Mouse (Mus musculus) CD4-positive, CD25-positive, alpha-beta regulatory T cell, adult 4 months (primary cell): ENCODE measurements around the gene Arl4d. TPM values are rescaled to one million over a fixed set of nuclear protein-coding genes. Genes with fewer than 3 reads are reported as not detected.
"Not testable (repeated sequence)": the region's sequence is repeated elsewhere in the genome, so short reads cannot be mapped to it uniquely, and the experiment has no call there.

Experiments
- ATAC-seq: one replicate; pipeline ENCODE4 v1.8.0; 2017
- polyA plus RNA-seq, 2 experiments: library from polyadenylated mRNA; unstranded; fragments of 100-300 nt; shearing (Covaris generic); gene quantifications; one replicate each; pipeline ENCODE4 v1.2.1; 2017

Arl4d gene
- polyA plus RNA-seq, 2 experiments from 2014 or later, result not detected

DNA sequence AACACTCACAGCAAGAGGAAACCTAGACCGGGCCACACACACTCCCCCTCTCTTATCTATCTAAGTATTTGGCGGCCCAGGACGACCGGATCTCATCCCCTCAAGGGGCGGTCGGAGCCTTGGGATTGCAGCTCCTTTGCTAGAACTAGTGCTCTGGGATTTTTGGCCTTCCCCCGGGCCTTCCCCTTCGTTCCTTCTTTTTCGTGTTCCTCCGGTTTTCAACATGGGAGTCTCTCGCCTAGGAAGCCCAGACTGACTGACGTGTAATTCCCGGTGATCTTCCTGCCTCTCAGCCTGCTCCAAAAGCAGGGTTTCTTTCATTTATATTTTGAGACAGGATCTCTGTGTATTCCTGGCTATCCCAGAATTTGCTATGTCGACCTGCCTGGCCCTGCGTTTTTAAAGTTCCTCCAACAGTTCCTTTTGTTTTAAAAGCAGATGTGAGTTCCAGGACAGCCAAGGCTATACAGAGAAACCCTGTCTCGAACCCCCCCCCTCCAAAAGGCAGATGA, 19.0 kb upstream of the Arl4d start:
- not testable (repeated sequence) for ATAC-seq

GRCm38 (mm10) chr11:101647093-101647492, 18.2 kb upstream of the Arl4d start:
- not testable (repeated sequence) for ATAC-seq

GRCm38 (mm10) chr11:101656356-101656755, 9.0 kb upstream of the Arl4d start:
- no peak for ATAC-seq

GRCm38 (mm10) chr11:101657528-101657885, 7.8 kb upstream of the Arl4d start:
- no peak for ATAC-seq

DNA sequence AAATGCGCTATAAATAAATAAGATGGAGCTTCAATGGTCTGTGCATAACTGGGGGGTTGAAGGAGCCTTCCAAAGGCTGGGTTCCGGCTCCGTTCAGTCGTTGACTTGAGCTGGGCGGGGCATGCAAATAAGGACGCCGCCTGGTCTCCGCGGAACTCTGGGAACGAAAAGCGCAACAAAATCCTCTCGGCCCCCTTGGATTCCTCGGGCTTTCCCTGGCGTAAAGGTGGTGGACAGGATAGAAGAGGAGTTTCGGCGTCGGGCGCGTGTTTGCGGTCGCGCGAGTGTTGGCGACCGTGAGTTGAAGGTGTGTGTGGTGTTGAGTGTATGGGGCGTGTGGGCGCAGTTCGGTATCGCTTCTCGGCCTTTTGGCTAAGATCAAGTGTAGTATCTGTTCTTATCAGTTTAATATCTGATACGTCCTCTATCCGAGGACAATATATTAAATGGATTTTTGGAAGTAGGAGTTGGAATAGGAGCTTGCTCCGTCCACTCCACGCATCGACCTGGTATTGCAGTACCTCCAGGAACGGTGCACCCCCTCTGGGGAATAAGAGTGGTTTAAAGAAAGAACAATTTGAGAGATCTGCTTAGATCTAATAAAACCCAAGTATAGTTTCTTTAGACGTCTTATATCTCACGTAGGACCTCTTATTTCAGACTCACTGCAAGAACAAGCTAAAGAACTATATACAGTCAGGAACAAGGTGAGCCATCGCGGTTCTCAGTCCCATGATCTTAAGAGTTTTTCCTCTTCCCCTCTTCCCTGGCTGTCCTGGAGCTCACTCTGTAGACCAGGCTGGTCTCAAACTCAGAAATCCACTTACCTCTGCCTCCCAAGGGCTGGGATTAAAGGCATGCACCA, 7.2 kb upstream of the Arl4d start:
- peak; percentile 80 for ATAC-seq

DNA sequence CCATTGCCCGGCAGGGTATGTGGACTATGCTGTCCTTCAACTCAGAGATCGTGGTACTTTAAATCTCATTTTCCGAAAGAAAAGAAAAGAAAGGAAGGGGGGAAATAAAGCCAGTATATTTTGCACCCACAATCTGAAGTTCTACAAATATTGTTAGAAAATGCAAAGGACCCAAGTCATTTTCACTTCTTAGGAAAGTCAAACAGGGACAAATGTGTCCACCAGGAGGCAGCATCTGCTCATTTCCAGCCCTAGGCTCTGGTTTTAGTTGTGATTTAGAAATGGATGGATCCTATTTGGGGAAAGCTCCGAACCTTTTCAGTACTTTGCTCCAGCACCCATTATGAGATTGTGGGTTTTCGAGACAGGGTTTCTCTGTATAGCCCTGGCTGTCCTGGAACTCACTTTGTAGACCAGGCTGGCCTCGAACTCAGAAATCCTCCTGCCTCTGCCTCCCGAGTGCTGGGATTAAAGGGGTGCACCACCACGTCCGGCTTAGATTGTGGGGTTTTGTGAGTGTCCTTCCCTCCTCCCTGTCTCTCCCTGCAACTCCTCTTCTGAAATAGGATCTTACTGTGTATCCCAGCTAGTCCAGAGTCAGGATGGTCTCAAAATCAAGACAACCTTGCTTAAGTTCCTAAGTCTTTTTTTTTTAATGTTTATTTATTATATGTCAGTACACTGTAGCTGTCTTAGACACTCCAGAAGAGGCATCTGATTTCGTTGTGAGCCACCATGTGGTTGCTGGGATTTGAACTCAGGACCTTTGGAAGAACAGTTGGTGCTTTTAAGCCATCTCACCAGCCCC, 6.4 kb upstream of the Arl4d start:
- peak; percentile 58 for ATAC-seq

DNA sequence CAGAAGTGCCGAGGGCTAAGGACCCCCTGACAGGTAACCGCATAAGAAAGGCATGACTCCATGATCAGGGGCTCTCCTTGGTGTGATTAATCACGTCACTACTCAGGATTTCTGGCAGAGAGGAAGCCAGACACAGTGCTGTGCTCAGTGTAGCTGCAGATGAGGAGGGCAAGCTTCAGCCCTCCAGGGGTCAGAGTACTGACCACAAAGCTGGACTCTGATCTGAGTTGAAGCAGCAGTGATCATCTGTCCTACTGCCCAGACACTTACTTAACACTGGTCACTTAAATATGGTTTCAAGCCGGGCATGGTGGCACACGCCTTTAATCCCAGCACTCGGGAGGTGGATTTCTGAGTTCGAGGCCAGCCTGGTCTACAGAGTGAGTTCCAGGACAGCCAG, 4.2 kb upstream of the Arl4d start:
- no peak for ATAC-seq

- ATAC-seq, result no peak
These were observed 3.6 kb upstream of the Arl4d start for GRCm38 (mm10) chr11:101661786-101662185.

- no peak for ATAC-seq
These were observed 1.9 kb upstream of the Arl4d start for GRCm38 (mm10) chr11:101663229-101664027.

DNA sequence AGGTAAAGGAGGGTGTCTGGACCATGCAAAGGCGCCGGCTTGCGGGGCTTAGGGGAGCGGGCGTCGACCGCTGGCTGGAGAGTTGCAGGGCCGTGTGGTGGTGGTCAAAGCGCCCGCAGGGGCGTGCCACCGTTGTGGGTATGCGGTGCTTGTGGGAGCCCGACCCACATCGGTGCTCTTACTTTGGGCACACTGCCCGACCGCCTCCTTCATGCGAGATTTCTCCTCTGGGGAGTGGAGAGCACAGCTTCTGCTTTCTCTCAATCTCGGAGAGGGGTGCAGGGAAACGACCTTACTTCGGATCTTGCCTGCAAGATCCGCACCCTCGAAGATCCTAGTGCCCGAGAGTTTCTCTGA, 273 bp downstream of the Arl4d start:
- ATAC-seq, result peak; percentile 35

- no peak for ATAC-seq
These were observed 1.4 kb downstream of the Arl4d start for GRCm38 (mm10) chr11:101666626-101667345.

DNA sequence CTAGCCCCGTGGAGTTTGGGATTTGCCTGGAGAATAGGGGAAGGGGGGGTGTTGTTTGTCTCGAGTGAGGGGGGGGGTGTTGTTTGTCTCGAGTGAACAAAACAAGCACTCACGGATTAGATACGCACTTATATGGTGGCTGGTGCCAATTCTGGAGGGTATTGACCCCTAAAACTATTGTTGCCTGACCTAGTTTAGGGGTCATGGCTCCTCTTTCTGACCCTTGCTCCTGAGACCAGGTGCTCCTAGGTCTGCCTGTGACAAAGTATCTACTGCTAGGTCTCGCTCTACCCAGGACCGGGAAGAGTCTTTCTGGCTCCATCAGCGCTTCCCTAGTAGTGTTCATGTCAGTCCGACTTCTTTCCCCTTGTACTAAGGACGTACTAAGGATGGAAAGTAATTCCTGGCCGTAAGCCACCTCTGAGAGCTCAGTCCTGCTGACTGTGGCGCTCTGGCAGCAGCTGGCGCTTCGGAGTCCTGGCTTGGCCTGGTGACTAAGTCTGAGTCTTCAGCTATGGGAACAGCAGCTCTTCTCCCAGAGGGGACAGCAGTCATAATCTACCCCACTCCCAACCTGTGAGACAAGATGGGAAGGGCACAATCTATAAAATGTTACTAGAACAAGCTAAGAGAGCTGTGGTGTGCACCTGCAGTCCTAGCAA, 2.7 kb downstream of the Arl4d start:
- ATAC-seq, result no peak

DNA sequence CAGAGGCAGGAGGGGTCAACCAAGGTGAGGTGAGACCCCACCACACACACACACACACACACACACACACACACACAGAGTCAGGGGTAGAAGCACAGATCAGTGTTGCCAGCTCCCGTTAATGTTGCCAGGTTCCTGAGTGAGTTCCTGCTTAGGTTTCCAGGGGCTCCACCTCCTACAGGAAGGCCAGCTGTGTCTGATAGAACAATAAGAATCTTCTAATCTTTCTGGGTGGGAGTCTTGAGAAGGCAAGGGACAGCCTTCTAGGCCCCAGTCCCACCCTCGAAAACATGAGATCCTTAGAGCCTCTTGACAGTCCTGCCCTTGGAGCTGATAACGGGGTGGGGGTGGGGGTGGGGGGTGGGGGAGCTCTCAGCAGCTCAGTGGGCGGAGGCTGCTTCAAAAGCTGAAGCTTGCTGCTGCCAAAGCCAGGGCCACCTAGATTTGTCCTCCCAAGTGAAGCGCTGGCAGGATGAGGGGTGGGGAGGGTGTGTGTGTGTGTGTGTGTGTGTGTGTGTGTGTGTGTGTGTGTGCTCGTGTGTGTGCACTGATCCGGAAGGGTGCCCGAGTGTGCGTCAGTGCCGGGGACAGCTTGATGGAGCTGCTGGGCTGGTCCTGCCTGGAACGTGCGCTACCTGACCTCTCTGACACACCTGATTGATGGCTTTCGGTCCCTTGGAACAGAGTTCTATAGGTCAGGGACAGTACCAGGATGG, 3.4 kb downstream of the Arl4d start:
- no peak for ATAC-seq

GRCm38 (mm10) chr11:101670334-101670733, 5.0 kb downstream of the Arl4d start:
- ATAC-seq, result no peak

- ATAC-seq, result no peak
These were observed 5.9 kb downstream of the Arl4d start for GRCm38 (mm10) chr11:101671255-101671654.

DNA sequence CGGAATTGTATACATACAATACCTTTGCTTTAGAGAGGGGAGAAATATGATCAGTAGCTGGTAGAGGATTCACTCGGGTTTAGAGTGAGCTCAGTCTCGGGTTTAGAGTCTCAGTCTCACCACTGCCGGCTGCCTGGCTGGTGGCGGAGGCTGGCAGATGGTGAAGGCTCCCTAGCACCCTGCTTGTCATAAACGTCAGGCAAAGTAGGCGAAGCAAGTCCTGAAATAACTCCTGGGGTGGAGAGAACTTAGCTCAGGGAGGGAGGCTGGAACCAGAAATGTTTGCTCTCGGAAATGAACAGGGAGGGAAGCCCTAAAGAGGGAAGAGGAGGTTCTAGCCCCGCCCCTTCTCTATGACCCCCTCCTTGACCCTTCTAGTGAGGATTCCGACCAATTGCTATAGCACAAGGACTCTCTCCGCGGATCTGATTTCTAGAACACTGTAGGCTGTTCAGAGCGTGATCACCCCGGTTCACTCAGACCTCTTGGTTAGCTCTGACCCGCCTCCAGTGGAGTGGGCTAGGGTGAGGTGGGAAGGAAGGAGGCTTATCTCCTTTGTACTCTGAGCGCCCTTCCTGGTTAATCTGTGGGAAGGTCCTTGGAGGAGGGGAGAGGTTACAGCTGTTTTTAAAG, 7.8 kb downstream of the Arl4d start:
- ATAC-seq, result no peak

DNA sequence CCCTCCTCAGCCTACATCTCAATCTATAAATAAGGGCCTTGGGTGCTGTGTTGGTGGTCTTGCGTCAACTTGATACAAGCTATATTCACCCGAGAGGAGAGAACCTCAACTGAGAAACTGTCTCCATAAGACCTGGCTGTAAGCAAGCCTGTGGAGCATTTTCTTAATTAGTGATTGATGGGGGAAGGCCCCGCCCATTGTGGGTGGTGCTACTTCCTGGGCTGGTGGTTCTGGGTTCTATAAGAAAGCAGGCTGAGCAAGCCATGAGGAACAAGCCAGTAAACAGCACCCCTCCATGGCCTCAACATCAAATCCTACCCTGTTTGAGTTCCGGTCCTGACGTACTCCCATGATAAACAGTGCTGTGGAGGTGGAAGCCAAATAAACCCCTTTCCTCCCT, 8.8 kb downstream of the Arl4d start:
- no peak for ATAC-seq

DNA sequence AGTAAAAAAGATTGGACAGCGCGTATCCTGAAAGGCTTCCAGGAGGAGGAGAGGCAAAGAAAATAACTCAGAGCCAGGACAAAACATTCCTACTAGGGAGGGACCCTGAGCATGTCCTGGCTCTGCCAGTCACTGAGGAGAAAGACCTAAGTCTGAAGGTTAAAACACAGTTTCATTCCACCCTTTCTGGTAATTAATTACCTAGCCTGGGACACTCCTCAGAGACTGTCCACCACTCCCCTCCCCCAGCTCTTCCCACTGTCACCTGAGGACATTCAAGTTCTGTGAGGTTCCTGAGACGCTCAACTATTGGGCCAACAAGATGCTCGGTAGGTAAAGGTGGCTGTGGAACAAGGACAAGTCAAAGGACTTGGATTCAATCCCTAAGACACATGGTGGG, 10.0 kb downstream of the Arl4d start:
- ATAC-seq, result no peak

GRCm38 (mm10) chr11:101677655-101678054, 12.3 kb downstream of the Arl4d start:
- ATAC-seq, result no peak

DNA sequence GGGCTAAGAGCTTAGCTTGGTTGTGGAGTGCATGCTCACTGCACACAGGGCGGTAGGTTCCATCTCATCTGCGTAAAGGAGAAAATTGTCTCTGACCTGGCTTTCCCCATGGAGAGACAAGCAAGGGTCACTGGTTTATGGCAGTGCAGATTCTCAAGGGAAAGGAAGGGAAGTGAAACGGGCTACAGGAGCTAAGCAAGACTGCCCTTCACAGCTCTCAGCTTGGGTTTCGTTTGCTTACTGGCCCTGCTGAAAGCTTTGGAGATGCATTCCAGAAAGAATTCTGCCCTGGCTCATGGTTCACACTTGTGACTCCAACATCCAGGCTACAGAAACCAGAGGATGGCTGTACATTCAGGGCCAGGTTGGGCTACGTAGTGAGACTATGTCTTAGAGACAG, 13.4 kb downstream of the Arl4d start:
- no peak for ATAC-seq
